Mouse (Mus musculus) forebrain, embryonic 12.5 days (tissue): ENCODE data around the gene Dnajc11. TPM values are rescaled to one million over a fixed set of nuclear protein-coding genes. Genes with fewer than 3 reads are reported as not detected.

ENCODE experiments used
- ATAC-seq: fragments of 200-750 bp; cut with Nextera tagmentation; 2 replicates; pipeline ENCODE4 v1.8.0; 2017; ENCODE audit warnings: moderate TSS enrichment; ENCODE audit not compliant: low FRiP score
- H3K27ac ChIP-seq: fragments of 300-500 bp; sonication (generic); 2 replicates; pipeline ENCODE4 v1.5.1; 2016; ENCODE audit warnings: mild to moderate bottlenecking
- H3K27me3 ChIP-seq: fragments of 300-500 bp; sonication (generic); 2 replicates; pipeline ENCODE4 v1.6.1; 2016; ENCODE audit warnings: mild to moderate bottlenecking
- H3K36me3 ChIP-seq: fragments of 300-500 bp; sonication (generic); replicated peaks from 2 replicates; pipeline ENCODE4 v1.6.1; 2016; ENCODE audit warnings: mild to moderate bottlenecking
- H3K4me1 ChIP-seq: fragments of 300-500 bp; sonication (generic); 2 replicates; pipeline ENCODE4 v1.6.1; 2016
- H3K4me2 ChIP-seq: fragments of 300-500 bp; sonication (generic); 2 replicates; pipeline ENCODE4 v1.6.1; 2016; ENCODE audit warnings: mild to moderate bottlenecking, moderate library complexity
- H3K4me3 ChIP-seq: fragments of 300-500 bp; sonication (generic); replicated peaks from 2 replicates; pipeline ENCODE4 v1.5.1; 2016; ENCODE audit warnings: mild to moderate bottlenecking
- H3K9ac ChIP-seq: fragments of 300-500 bp; sonication (generic); 2 replicates; pipeline ENCODE4 v1.6.1; 2016; ENCODE audit warnings: mild to moderate bottlenecking
- H3K9me3 ChIP-seq: fragments of 300-500 bp; sonication (generic); 2 replicates; pipeline ENCODE4 v1.6.1; 2016
- WGBS: fragments of 180-500 bp; shearing (Covaris S2); methylation state at CpG from one replicate; pipeline ENCODE4 v1.1.7; 2016; 5-methylcytosine and 5-hydroxymethylcytosine counted together
- polyA plus RNA-seq: library from polyadenylated mRNA; unstranded; fragments of >200 nt; fragmentation: Nextera tagmentation; extraction: Ambion mirVana; gene quantifications from 2 replicates; pipeline ENCODE4 v1.2.1, GENCODE M21; 2016

The Dnajc11 gene
- polyA plus RNA-seq, 1 experiment from 2014 or later: 89.0 TPM

GRCm38 (mm10) chr4:152021568-152022097 lies 88.1 kb downstream of the Dnajc11 start:
- Histone ChIP-seq H3K27ac (no peak overlapping the region), H3K4me3 (no peak overlapping the region), H3K9ac (no peak overlapping the region), H3K9me3 (no peaks in the 10 kb centered on the region), H3K36me3 (peaks cover 63% of the 10 kb centered on the region), H3K4me1 (peaks cover 21% of the 10 kb centered on the region), H3K4me2 (no peak overlapping the region), H3K27me3 (no peaks in the 10 kb centered on the region)
- 72% methylated on average over 12 of the region's 12 CpGs for WGBS
- ATAC-seq: no peak

GRCm38 (mm10) chr4:152022506-152022905 lies 89.0 kb downstream of the Dnajc11 start:
- H3K27ac ChIP-seq: no peak overlapping the region
- 94% methylated on average over 8 of the region's 8 CpGs for WGBS
- H3K9ac ChIP-seq: no peak overlapping the region
- no peak overlapping the region for H3K4me2 ChIP-seq
- H3K27me3 ChIP-seq: no peaks in the 10 kb centered on the region
- H3K4me1 ChIP-seq: peaks cover 25% of the 10 kb centered on the region
- H3K9me3 ChIP-seq: no peaks in the 10 kb centered on the region
- no peak for ATAC-seq
- H3K36me3 ChIP-seq: peaks cover 61% of the 10 kb centered on the region
- H3K4me3 ChIP-seq: no peak overlapping the region

GRCm38 (mm10) chr4:152024525-152024924 lies 91.0 kb downstream of the Dnajc11 start:
- Histone ChIP-seq H3K9ac (no peak overlapping the region), H3K27me3 (0 out of 2 replicates have a peak, but pooled peaks cover 8% of the 10 kb centered on the region), H3K4me1 (peaks cover 39% of the 10 kb centered on the region), H3K4me2 (no peak overlapping the region), H3K9me3 (no peaks in the 10 kb centered on the region), H3K4me3 (no peak overlapping the region), H3K36me3 (peaks cover 45% of the 10 kb centered on the region), H3K27ac (no peak overlapping the region)
- WGBS: 92% methylated on average over 11 of the region's 11 CpGs
- no peak for ATAC-seq

- peaks cover 11% of the 10 kb centered on the region; the same call in 1 of the 2 replicates for H3K27me3 ChIP-seq
- ATAC-seq: no peak; the same call in 1 of the 2 replicates
- H3K4me1 ChIP-seq: peaks cover 45% of the 10 kb centered on the region
- 3% methylated on average over 31 of the region's 41 CpGs for WGBS
- H3K4me2 ChIP-seq: peak overlapping the region; percentile 99
- peak overlapping the region; percentile 61; the same call in 1 of the 2 replicates for H3K27ac ChIP-seq
- no peaks in the 10 kb centered on the region for H3K9me3 ChIP-seq
- H3K4me3 ChIP-seq: peak overlapping the region; percentile 84
- peak overlapping the region; percentile 82 for H3K9ac ChIP-seq
- H3K36me3 ChIP-seq: peaks cover 21% of the 10 kb centered on the region
Observed at GRCm38 (mm10) chr4:152026751-152027508, 93.4 kb downstream of the Dnajc11 start.

GRCm38 (mm10) chr4:152027524-152027923 lies 94.0 kb downstream of the Dnajc11 start, which contains the start of gene Zbtb48:
Gene Zbtb48, minus strand, starts transcription at chr4:152027671.
- Histone ChIP-seq H3K4me2 (peak within 1 kb of the TSS; percentile 99), H3K27me3 (peaks cover 16% of the 10 kb centered on the region; the same call in 1 of the 2 replicates), H3K4me1 (peaks cover 45% of the 10 kb centered on the region), H3K36me3 (peaks cover 15% of the 10 kb centered on the region), H3K4me3 (peak within 1 kb of the TSS; percentile 84), H3K9me3 (no peaks in the 10 kb centered on the region), H3K27ac (peak within 1 kb of the TSS; percentile 61; the same call in 1 of the 2 replicates), H3K9ac (peak within 1 kb of the TSS; percentile 82)
- under 1% methylated on average over 35 of the region's 35 CpGs for WGBS
- ATAC-seq: peak; percentile 98

GRCm38 (mm10) chr4:152028456-152028855 lies 95.0 kb downstream of the Dnajc11 start:
- H3K4me3 ChIP-seq: peak overlapping the region; percentile 84
- H3K4me2 ChIP-seq: peak overlapping the region; percentile 99
- H3K4me1 ChIP-seq: peaks cover 45% of the 10 kb centered on the region
- no peak overlapping the region for H3K27ac ChIP-seq
- peaks cover 17% of the 10 kb centered on the region; the same call in 1 of the 2 replicates for H3K27me3 ChIP-seq
- H3K9ac ChIP-seq: peak overlapping the region; percentile 82; the same call in 1 of the 2 replicates
- WGBS: 67% methylated on average over 15 of the region's 15 CpGs
- peaks cover 6% of the 10 kb centered on the region; the same call in 1 of the 2 replicates for H3K36me3 ChIP-seq
- no peaks in the 10 kb centered on the region for H3K9me3 ChIP-seq
- ATAC-seq: no peak

GRCm38 (mm10) chr4:152029087-152029486 lies 95.6 kb downstream of the Dnajc11 start:
- H3K9me3 ChIP-seq: no peaks in the 10 kb centered on the region
- H3K4me1 ChIP-seq: peaks cover 45% of the 10 kb centered on the region
- H3K9ac ChIP-seq: no peak overlapping the region
- H3K4me3 ChIP-seq: no peak overlapping the region
- no peak for ATAC-seq
- H3K27me3 ChIP-seq: peaks cover 21% of the 10 kb centered on the region; the same call in 1 of the 2 replicates
- peaks cover 3% of the 10 kb centered on the region; the same call in 1 of the 2 replicates for H3K36me3 ChIP-seq
- 54% methylated on average over 5 of the region's 5 CpGs for WGBS
- H3K4me2 ChIP-seq: 0 out of 2 replicates have a peak overlapping the region, but pooled peaks have one; percentile 99
- H3K27ac ChIP-seq: no peak overlapping the region

- Histone ChIP-seq H3K36me3 (no peaks in the 10 kb centered on the region; the same call in 1 of the 2 replicates), H3K27ac (no peak overlapping the region), H3K9ac (no peak overlapping the region), H3K4me2 (no peak overlapping the region), H3K9me3 (no peaks in the 10 kb centered on the region), H3K4me1 (peaks cover 40% of the 10 kb centered on the region), H3K4me3 (no peak overlapping the region), H3K27me3 (peaks cover 29% of the 10 kb centered on the region; the same call in 1 of the 2 replicates)
- ATAC-seq: no peak
- 70% methylated on average over 4 of the region's 4 CpGs for WGBS
Observed at GRCm38 (mm10) chr4:152029997-152030396, 96.5 kb downstream of the Dnajc11 start.

Other genes starting within 250 kb of the Dnajc11 start
- 148 and 164 TPM in 2 replicates for gene Camta1, start 71.8 kb upstream of the Dnajc11 start, polyA plus RNA-seq
- gene Thap3, start 55.3 kb downstream of the Dnajc11 start, polyA plus RNA-seq: 33.9 and 38.6 TPM in 2 replicates
- 24.4 and 27.4 TPM in 2 replicates for gene Phf13, start 62.6 kb downstream of the Dnajc11 start, polyA plus RNA-seq
- gene Klhl21, start 75.1 kb downstream of the Dnajc11 start, polyA plus RNA-seq: 5.3 and 5.5 TPM in 2 replicates
- 23.7 and 24.2 TPM in 2 replicates for gene Zbtb48, start 94.0 kb downstream of the Dnajc11 start, polyA plus RNA-seq
- 0.55 and 0.78 TPM in 2 replicates for gene Tas1r1, start 104.9 kb downstream of the Dnajc11 start, polyA plus RNA-seq
- gene Nol9, start 105.6 kb downstream of the Dnajc11 start, polyA plus RNA-seq: 33.3 and 34.1 TPM in 2 replicates
- 9.5 and 10.8 TPM in 2 replicates for gene Plekhg5, start 138.8 kb downstream of the Dnajc11 start, polyA plus RNA-seq
- gene Tnfrsf25, start 182.2 kb downstream of the Dnajc11 start, polyA plus RNA-seq: 0.66 and 0.76 TPM in 2 replicates
- 1.8 and 2.1 TPM in 2 replicates for gene Espn, start 218.7 kb downstream of the Dnajc11 start, polyA plus RNA-seq
- gene Hes2, start 225.2 kb downstream of the Dnajc11 start, polyA plus RNA-seq: not detected in 2 replicates
- gene Acot7, start 244.4 kb downstream of the Dnajc11 start, polyA plus RNA-seq: 85.9 and 86.7 TPM in 2 replicates